Mouse (Mus musculus) lung, embryonic 14.5 days (tissue): ENCODE measurements around the gene Gfod2. TPM values are rescaled to one million over a fixed set of nuclear protein-coding genes. Genes with fewer than 3 reads are reported as not detected.

ENCODE experiments used
- ATAC-seq: fragments of 200-750 bp; cut with Nextera tagmentation; 2 replicates; pipeline ENCODE4 v1.8.0; 2017; ENCODE audit warnings: mild to moderate bottlenecking, moderate TSS enrichment, moderate library complexity; ENCODE audit not compliant: insufficient read depth
- DNase-seq: peaks from one replicate; pipeline ENCODE4 v3.0.0-alpha.2; 2015
- H3K27ac ChIP-seq: fragments of 300-500 bp; sonication (generic); 2 replicates; pipeline ENCODE4 v1.5.1; 2014; ENCODE audit warnings: low read depth, mild to moderate bottlenecking, moderate library complexity
- H3K27me3 ChIP-seq: fragments of 300-500 bp; sonication (generic); 2 replicates; pipeline ENCODE4 v1.6.1; 2014; ENCODE audit warnings: low read length, control low read depth; ENCODE audit not compliant: insufficient read depth
- H3K36me3 ChIP-seq: fragments of 300-500 bp; sonication (generic); 2 replicates; pipeline ENCODE4 v1.6.1; 2014; ENCODE audit warnings: control low read depth; ENCODE audit not compliant: insufficient read depth
- H3K4me1 ChIP-seq: fragments of 300-500 bp; sonication (generic); 2 replicates; pipeline ENCODE4 v1.6.1; 2014; ENCODE audit warnings: antibody characterized with exemption, control low read depth; ENCODE audit not compliant: insufficient read depth
- H3K4me2 ChIP-seq: fragments of 300-500 bp; sonication (generic); 2 replicates; pipeline ENCODE4 v1.6.1; 2014; ENCODE audit warnings: mild to moderate bottlenecking
- H3K4me3 ChIP-seq: fragments of 300-500 bp; sonication (generic); 2 replicates; pipeline ENCODE4 v1.5.1; 2014; ENCODE audit warnings: low read depth, low read length
- H3K9ac ChIP-seq: fragments of 300-500 bp; sonication (generic); 2 replicates; pipeline ENCODE4 v1.6.1; 2014
- H3K9me3 ChIP-seq: fragments of 300-500 bp; sonication (generic); 2 replicates; pipeline ENCODE4 v1.6.1; 2016; ENCODE audit warnings: low read depth, low read length, control low read depth
- CTCF ChIP-seq: IDR thresholded peaks from 2 replicates; pipeline ENCODE4 v1.5.1; 2016; ENCODE audit warnings: antibody characterized with exemption, low read depth
- WGBS: fragments of 180-500 bp; shearing (Covaris S2); extraction: QIAGEN DNeasy Blood & Tissue Kit; methylation state at CpG from one replicate; pipeline ENCODE4 v1.1.7; 2014; 5-methylcytosine and 5-hydroxymethylcytosine counted together
- polyA plus RNA-seq: library from polyadenylated mRNA; unstranded; fragments of >200 nt; fragmentation: Nextera tagmentation; extraction: Ambion mirVana; gene quantifications from 2 replicates; pipeline ENCODE4 v1.2.1, GENCODE M21; 2014

Gfod2 gene
- 21.2 and 22.6 TPM in 2 replicates for polyA plus RNA-seq

DNA sequence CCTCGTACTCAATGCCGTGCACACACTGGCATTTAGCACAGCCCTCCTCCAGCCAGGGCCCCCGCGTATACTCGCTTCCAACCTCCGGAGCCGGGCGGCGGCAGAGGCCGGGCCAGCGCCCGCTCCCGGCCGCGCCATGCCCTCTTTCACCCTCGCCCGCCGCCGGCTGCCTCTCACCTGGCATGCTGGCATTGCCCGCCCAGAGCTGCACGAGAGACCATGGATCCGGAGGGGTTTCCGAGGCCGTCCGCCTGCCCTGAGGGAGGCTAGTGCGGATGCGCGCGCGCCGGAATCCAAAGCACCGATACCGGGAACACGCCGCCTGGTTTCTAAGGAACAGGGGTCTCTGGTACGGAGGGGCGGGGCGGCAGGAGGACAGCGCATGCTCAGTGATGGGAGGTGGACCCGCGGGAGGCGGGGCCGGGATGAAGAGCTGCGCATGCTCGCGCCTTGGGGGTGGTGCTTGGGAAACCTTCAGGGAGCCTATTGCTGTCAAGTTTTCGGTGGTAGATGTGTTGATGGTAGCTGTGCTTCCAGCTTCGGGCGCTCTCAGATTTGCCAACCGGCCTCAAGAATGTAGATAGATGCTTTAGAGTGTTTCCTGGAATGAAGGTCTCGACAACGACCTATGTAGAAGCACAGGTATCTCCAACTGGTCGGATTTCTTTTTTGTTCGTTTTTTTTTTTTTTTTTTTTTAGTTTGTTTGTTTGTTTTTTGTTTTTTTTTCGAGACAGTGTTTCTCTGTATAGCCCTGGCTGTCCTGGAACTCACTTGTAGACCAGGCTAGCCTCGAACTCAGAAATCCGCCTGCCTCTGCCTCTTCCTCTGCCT is at the start of gene Gfod2:
Gfod2 (minus strand) TSS at position 388 of the 832 bp plus-strand sequence.
- H3K9ac ChIP-seq = peak within 1 kb of the TSS; percentile 68
- peak within 1 kb of the TSS; percentile 84 for H3K4me2 ChIP-seq
- no peak for TF ChIP-seq CTCF
- H3K4me3 ChIP-seq = peak within 1 kb of the TSS; percentile 74
- H3K9me3 ChIP-seq = no peaks in the 10 kb centered on the region
- peaks cover 2% of the 10 kb centered on the region; the same call in 1 of the 2 replicates for H3K4me1 ChIP-seq
- ATAC-seq (peak; percentile 98), DNase-seq (peak; percentile 98)
- H3K36me3 ChIP-seq = no peaks in the 10 kb centered on the region
- no peaks in the 10 kb centered on the region for H3K27me3 ChIP-seq
- no peak within 1 kb of the TSS for H3K27ac ChIP-seq
- WGBS = 3% methylated on average over 57 of the region's 57 CpGs

DNA sequence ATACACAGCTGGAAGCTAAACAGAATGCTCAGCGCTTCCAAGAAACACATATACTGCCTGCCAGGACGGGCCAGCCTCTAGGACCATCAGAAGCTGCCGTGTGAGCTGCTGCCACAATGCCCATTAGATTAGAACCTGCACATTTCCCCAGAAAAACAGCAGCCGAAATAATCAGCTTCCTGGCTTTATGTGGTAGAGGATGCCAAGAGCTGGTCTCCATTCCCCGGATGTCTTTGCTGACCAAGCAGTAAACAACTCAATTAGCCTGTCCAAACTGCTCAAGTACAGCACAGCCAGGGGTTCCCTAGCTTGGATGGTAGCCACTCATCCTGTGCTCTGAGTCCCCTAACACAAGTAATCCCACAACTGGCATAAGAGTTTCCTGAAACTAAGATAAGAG is 49.3 kb upstream of the Gfod2 start:
- H3K9ac ChIP-seq = no peak overlapping the region
- no peaks in the 10 kb centered on the region for H3K9me3 ChIP-seq
- peaks cover 25% of the 10 kb centered on the region for H3K36me3 ChIP-seq
- DNase-seq (peak; percentile 24), ATAC-seq (no peak)
- no peak overlapping the region for H3K27ac ChIP-seq
- no peaks in the 10 kb centered on the region for H3K27me3 ChIP-seq
- H3K4me1 ChIP-seq = no peaks in the 10 kb centered on the region
- no peak for TF ChIP-seq CTCF
- WGBS = 71% methylated on average over 5 of the region's 5 CpGs
- H3K4me2 ChIP-seq = no peak overlapping the region
- H3K4me3 ChIP-seq = no peak overlapping the region

DNA sequence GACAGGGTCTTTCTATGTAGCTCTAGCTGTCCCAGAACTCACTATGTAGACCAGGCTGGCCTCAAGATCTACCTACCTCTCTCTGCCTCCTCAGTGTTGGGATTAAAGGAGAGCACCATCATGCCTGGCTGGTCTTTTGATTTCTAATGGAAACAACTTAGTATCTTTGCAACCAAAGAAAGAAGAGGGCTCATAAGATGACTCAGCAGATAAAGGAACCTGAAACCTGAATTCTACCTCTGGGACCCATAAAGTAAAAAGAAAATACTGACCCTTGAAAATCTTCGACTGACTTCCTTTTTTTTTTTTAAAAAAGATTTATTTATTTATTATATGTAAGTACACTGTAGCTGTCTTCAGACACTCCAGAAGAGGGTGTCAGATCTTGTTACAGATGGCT is 47.5 kb upstream of the Gfod2 start:
- H3K36me3 ChIP-seq = peaks cover 19% of the 10 kb centered on the region
- no peaks in the 10 kb centered on the region for H3K9me3 ChIP-seq
- H3K4me1 ChIP-seq = no peaks in the 10 kb centered on the region
- ATAC-seq (no peak), DNase-seq (no peak)
- H3K9ac ChIP-seq = no peak overlapping the region
- WGBS = 65% methylated on average over 1 of the region's 1 CpGs
- TF ChIP-seq CTCF = no peak
- no peak overlapping the region for H3K4me3 ChIP-seq
- H3K27me3 ChIP-seq = no peaks in the 10 kb centered on the region
- H3K4me2 ChIP-seq = no peak overlapping the region
- no peak overlapping the region for H3K27ac ChIP-seq

DNA sequence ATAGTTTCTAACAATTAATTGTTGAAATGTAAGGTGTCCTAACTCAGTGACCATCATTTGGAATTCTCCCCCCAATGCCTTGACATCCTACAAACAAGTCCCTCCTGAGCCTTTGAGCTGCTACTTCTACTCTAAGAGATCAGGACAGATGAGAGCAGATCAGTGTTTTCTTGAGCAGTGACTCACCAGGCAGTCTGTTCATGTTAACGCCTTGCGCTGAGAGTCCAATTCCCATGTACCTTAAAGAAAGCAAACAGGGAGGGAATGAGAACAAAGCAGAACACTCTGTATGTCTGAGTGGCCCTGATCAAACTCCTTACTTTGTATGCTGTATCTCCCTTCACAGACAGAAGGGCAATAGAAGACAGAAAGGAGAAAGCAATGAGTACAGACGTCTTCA is 46.9 kb upstream of the Gfod2 start:
- Histone ChIP-seq H3K4me3 (no peak overlapping the region), H3K4me2 (no peak overlapping the region), H3K36me3 (peaks cover 19% of the 10 kb centered on the region), H3K9ac (no peak overlapping the region), H3K27me3 (no peaks in the 10 kb centered on the region), H3K4me1 (no peaks in the 10 kb centered on the region), H3K9me3 (no peaks in the 10 kb centered on the region), H3K27ac (no peak overlapping the region)
- TF ChIP-seq CTCF = no peak
- WGBS = 68% methylated on average over 3 of the region's 3 CpGs
- ATAC-seq (no peak), DNase-seq (no peak)

DNA sequence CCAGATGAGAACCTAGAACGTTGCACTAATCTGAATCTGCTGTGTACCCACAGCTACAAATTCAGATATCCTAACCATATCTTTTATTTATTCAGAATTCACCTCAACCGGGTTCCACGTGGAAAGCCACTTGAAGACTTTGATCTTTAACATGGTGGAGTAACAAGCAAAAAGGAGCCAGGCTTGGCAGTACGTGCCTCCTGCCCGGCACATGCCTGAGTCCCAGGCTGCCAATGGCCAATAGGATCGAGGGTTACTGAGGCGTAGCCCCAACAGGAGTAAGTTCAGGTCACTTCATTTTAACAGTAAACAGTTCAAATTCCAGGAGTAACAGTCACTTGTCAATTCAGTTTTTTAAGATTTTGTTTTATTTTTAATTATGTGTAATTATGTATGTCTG is 46.3 kb upstream of the Gfod2 start:
- Histone ChIP-seq H3K4me3 (no peak overlapping the region), H3K9ac (no peak overlapping the region), H3K4me2 (no peak overlapping the region), H3K27ac (no peak overlapping the region), H3K36me3 (peaks cover 19% of the 10 kb centered on the region), H3K4me1 (0 out of 2 replicates have a peak, but pooled peaks cover 3% of the 10 kb centered on the region), H3K27me3 (no peaks in the 10 kb centered on the region), H3K9me3 (no peaks in the 10 kb centered on the region)
- no peak for TF ChIP-seq CTCF
- DNase-seq (no peak), ATAC-seq (no peak)
- 83% methylated on average over 7 of the region's 7 CpGs for WGBS

DNA sequence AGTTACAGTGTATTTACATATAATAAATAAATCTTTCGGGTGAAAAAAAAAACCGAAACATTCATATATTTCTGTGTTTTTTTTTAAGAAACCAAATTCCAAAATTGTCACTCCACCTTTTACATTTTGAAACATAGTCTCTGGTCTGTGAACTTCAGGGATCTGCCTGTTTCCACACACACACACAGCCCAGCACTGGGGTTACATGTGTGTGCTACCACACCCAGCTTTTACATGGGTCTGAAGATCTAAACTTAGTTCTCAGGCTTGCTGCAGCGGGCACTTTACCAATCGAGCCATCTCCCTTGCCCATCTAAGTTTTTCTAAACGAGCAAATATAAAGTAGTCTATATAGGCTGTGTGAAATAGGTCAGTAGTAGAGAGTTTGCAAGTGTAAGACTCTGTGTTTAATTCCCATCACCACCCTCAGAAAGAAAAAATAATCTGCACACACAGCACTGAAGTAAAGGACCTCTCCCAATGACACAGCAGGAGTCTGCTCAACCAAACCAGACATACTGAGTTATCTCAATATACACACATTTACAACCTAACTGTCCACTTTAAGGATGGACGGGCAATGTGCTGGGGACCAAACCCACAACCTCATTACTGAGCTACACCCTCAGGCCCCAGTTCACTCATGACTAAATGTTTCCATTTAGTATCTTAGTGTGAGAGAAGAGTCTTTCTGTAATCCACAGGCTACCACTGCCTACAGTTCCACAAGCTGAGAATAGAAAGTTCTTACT is 42.9 kb upstream of the Gfod2 start:
- no peak for TF ChIP-seq CTCF
- Histone ChIP-seq H3K27ac (peak overlapping the region; percentile 13; the same call in 1 of the 2 replicates), H3K9ac (no peak overlapping the region), H3K27me3 (no peaks in the 10 kb centered on the region), H3K4me3 (no peak overlapping the region), H3K4me1 (peaks cover 13% of the 10 kb centered on the region), H3K9me3 (no peaks in the 10 kb centered on the region), H3K36me3 (peaks cover 17% of the 10 kb centered on the region), H3K4me2 (no peak overlapping the region)
- whole genome bisulfite sequencing = 83% methylated on average over 6 of the region's 6 CpGs
- DNase-seq (no peak), ATAC-seq (peak; percentile 18; the same call in 1 of the 2 replicates)
